Mouse (Mus musculus) C2C12 (cell line): ENCODE measurements at regions not wholly inside any gene's neighbourhood (a gene's known extent, or its start where the extent isn't known, plus 50 kb on each side); places are given as distances from the start of the nearest gene placed in this dataset.

Source experiments
- CTCF ChIP-seq: IDR thresholded peaks from one replicate; pipeline ENCODE4 v1.5.1; 2011; ENCODE audit not compliant: control insufficient read depth, insufficient read depth, insufficient read length
- MAX ChIP-seq: IDR thresholded peaks from one replicate; pipeline ENCODE4 v1.6.1; 2011; ENCODE audit warnings: mild to moderate bottlenecking, control low read depth
- MYOD1 ChIP-seq: IDR thresholded peaks from one replicate; pipeline ENCODE4 v1.6.1; 2011; ENCODE audit warnings: low read depth; ENCODE audit not compliant: control insufficient read depth, insufficient read length
- USF1 ChIP-seq: IDR thresholded peaks from one replicate; pipeline ENCODE4 v1.6.1; 2011; ENCODE audit warnings: low read depth, mild to moderate bottlenecking, control low read depth, moderate library complexity

- TF ChIP-seq CTCF = no peak
- no peak for TF ChIP-seq USF1
- TF ChIP-seq MAX = no peak
- TF ChIP-seq MYOD1 = no peak
Measured at GRCm38 (mm10) chr10:37338073-37338912, 199.6 kb upstream of the Marcks start.
